Mouse (Mus musculus): ENCODE results near the gene H60b.
"Not testable (repeated sequence)": the region's sequence is repeated elsewhere in the genome, so short reads cannot be mapped to it uniquely, and the experiment has no call there.

Gene H60b

GRCm38 (mm10) chr10:22273684-22274305, 115.4 kb downstream of the H60b start:
- DNase-seq (ENCODE audit: low read depth, low spot score): no peak

- DNase-seq (ENCODE audit: low read depth, low spot score): no peak
Observed at GRCm38 (mm10) chr10:22274445-22275057, 116.2 kb downstream of the H60b start.

- DNase-seq (ENCODE audit: low read depth, low spot score): not testable (repeated sequence)
Observed at GRCm38 (mm10) chr10:22278468-22278867, 120.1 kb downstream of the H60b start.

GRCm38 (mm10) chr10:22282816-22283215, 124.4 kb downstream of the H60b start:
- no peak for DNase-seq (ENCODE audit: low read depth, low spot score)

GRCm38 (mm10) chr10:22295676-22296075, 137.3 kb downstream of the H60b start:
- DNase-seq (ENCODE audit: low read depth, low spot score): no peak

GRCm38 (mm10) chr10:22297033-22297762, 138.8 kb downstream of the H60b start:
- DNase-seq (ENCODE audit: low read depth, low spot score): no peak

GRCm38 (mm10) chr10:22297766-22298461, 139.5 kb downstream of the H60b start:
- DNase-seq (ENCODE audit: low read depth, low spot score): no peak

GRCm38 (mm10) chr10:22299324-22299723, 140.9 kb downstream of the H60b start:
- DNase-seq (ENCODE audit: low read depth, low spot score): no peak

GRCm38 (mm10) chr10:22301641-22302040, 143.3 kb downstream of the H60b start:
- DNase-seq (ENCODE audit: low read depth, low spot score): no peak

GRCm38 (mm10) chr10:22302344-22303057, 144.1 kb downstream of the H60b start:
- no peak for DNase-seq (ENCODE audit: low read depth, low spot score)

GRCm38 (mm10) chr10:22303736-22304135, 145.3 kb downstream of the H60b start:
- DNase-seq (ENCODE audit: low read depth, low spot score): no peak

GRCm38 (mm10) chr10:22305801-22306200, 147.4 kb downstream of the H60b start:
- DNase-seq (ENCODE audit: low read depth, low spot score): no peak

GRCm38 (mm10) chr10:22306452-22306851, 148.1 kb downstream of the H60b start:
- DNase-seq (ENCODE audit: low read depth, low spot score): no peak

GRCm38 (mm10) chr10:22308221-22308620, 149.8 kb downstream of the H60b start:
- DNase-seq (ENCODE audit: low read depth, low spot score): no peak

GRCm38 (mm10) chr10:22322858-22323257, 164.5 kb downstream of the H60b start:
- DNase-seq (ENCODE audit: low read depth, low spot score): no peak
